Mouse (Mus musculus) CD4-positive, CD25-positive, alpha-beta regulatory T cell, adult 9 weeks (primary cell): ENCODE measurements around the gene Dlgap1. TPM values are rescaled to one million over a fixed set of nuclear protein-coding genes. Genes with fewer than 3 reads are reported as not detected.

Source experiments
- polyA plus RNA-seq: library from polyadenylated mRNA; unstranded; fragments of 100-300 nt; shearing (Covaris generic); gene quantifications from one replicate; pipeline ENCODE4 v1.2.1, GENCODE M21; 2017

Gene Dlgap1
- polyA plus RNA-seq, result 0.12 TPM

DNA sequence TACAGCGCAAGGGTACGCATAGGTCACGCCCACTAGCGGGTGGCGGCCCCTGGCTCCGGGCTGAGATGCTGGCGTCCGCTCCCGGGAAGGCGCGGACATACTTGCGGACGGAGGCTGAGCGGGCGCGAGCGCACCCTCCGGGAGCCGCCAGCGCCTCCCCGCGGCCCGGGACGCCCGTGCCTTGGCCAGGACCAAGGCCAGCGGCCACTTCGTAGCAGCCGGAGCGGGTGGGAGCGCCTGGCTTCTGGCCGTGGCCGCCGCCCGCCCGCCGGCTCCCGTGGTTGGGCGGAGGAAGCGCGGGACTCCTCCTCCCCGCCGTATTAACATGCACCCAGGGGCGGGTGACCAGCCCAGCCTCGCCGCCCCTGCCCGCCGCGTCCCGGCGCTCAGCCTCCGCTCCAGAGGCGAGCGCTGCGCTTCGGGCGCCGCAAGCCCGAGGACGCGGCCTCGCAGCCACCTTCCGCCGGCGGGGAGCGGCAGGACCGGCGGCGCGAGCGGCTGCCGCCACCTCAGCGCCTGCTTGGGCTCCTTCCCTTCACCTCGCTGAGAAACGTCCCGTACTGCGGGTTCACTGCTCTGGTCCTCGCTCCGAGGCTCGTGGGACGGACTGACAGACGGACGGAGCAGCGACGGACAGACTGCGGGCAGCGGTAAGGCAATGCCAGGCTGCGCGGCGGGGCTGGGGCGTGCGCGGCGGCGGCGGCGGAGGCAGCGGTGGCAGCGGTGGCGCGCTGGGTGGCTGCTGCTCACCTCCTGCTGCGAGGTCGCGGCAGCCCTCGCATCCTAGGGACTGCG is at the start of gene Dlgap1:
Gene Dlgap1, plus strand, starts transcription at position 53 of the 795 bp plus-strand sequence.

DNA sequence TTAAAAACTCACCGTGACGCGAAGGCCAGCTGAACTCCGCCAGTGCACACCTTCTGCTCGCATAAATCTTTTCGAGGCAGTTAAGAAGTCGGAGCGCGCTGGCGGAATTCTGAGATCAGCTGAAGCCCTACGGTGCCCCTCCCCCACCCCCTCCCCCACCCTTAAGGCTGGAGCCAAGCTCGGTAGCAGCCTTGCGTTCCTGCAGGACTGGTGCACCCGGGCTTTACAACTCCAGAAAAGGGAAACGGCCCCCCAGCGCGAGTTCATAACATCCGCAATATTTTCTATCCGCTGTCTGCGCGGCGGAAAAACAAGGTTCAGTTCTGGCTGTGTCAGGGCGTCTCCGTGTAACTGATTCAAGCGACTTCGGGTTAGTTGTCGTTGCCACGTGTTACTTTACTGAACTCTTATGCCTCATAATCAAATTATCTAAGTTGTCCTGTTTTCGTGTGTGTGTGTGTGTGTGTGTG is 884.6 kb downstream of the Dlgap1 start, which contains the start of gene Tgif1:
Gene Tgif1, minus strand, starts transcription at position 111 of the 470 bp plus-strand sequence.

